Mouse (Mus musculus): ENCODE measurements around the gene Sstr5.
A peak's percentile ranks its signal among the peaks of the same experiment; 100 is the strongest.

Gene Sstr5

DNA sequence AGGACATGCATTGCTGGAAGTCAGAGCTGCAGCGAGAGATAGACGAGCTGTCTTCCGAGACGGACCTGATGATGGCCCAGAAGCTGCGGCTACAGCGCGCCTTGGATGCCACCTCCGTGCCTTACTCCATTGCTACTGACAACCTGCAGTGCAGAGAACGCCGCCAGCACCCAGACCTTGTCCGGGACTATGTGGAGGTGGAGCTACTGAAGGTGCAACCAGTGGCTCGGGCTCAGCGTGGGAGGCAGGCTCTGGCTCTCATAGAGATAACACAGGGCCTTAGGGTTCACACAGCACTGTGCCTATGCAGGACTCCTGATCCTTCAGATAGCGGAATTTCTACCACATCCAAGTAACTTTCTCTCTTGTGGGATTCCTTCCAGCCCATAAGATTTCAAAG lies 25.0 kb downstream of the Sstr5 start:
- DNase-seq: no peak

DNA sequence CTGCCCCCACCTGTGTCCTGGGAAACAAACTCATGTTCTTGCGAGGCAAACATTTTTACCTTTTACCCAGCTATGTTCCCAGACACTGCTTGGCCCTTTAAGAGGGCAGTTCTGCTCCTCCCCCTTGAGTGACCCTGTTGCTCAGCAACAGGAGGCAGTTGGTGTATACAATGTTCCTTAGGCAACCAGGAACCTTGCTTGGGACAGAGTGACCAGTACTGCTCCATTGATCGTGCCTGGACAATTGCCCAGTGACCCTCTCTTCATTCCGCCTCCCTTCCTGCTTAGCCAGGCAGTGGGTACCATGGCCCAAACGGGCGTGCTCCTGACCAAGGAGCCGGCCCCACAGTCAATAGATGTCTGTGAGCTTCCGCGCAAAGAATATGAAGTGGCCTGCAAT lies 25.7 kb downstream of the Sstr5 start:
- no peak for DNase-seq

GRCm38 (mm10) chr17:25469798-25470197 lies 27.3 kb downstream of the Sstr5 start:
- peak; percentile 40 for DNase-seq

GRCm38 (mm10) chr17:25468301-25468700 lies 28.8 kb downstream of the Sstr5 start:
- DNase-seq: no peak

GRCm38 (mm10) chr17:25467781-25468180 lies 29.3 kb downstream of the Sstr5 start:
- no peak for DNase-seq

DNA sequence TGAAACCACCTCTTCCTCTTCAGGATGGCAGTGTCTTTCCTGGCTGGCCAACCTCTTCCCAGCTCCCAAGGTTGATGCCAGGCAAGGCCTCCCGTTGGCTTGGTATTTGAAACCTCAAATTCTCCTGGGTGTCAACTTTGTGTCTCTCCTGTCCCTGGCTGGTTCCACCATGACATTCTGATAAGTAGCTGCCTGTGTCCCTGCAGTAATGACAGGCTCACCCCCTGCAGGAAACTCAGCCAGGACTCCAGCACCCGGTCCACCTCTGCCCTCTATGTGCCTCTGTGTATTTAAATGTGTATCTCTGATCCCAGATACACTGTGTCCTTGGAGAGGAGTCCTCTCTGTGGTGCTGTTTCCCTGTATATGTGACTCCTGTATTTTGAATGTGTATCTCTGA lies 30.8 kb downstream of the Sstr5 start:
- no peak for DNase-seq

GRCm38 (mm10) chr17:25464091-25464490 lies 33.0 kb downstream of the Sstr5 start:
- DNase-seq: no peak

DNA sequence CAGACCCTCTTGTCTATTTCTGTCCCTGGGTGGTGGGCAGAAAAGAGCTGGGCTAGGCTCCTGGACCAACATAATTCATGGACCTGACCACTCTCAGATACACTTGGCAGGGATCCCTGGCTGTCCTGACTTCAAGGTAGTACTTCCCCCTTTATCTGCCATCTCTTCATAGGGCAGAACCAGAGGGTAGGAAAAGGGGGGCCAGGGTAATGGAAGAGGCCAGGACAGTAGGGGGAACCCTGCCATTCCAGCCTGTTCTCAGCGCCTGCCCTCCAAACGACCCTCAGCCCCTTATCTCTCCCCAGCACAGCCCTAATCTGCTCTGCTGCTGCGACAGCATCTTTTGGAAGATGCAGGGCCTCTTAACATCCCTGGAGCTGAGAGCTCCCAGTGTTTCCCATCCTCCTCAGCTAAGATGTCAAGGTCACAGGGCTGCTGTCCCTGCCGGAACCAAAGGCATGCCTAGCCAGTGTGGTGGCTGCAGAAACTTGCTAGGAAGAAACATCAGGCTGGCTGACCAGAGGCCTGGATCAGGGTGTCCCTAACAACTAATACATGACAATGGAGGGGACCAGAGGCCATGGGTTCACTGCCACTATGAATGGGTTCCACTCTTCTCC lies 33.7 kb downstream of the Sstr5 start:
- DNase-seq: no peak

- DNase-seq: no peak
Observed at GRCm38 (mm10) chr17:25462236-25462875, 34.7 kb downstream of the Sstr5 start.

GRCm38 (mm10) chr17:25456540-25456939 lies 40.5 kb downstream of the Sstr5 start:
- peak; percentile 84 for DNase-seq

GRCm38 (mm10) chr17:25454272-25454671 lies 42.8 kb downstream of the Sstr5 start, which contains the start of gene Tekt4:
TSS of gene Tekt4 (plus strand) at chr17:25454615.
- DNase-seq: peak; percentile 72

- no peak for DNase-seq
Observed at GRCm38 (mm10) chr17:25452246-25452965, 44.7 kb downstream of the Sstr5 start.

DNA sequence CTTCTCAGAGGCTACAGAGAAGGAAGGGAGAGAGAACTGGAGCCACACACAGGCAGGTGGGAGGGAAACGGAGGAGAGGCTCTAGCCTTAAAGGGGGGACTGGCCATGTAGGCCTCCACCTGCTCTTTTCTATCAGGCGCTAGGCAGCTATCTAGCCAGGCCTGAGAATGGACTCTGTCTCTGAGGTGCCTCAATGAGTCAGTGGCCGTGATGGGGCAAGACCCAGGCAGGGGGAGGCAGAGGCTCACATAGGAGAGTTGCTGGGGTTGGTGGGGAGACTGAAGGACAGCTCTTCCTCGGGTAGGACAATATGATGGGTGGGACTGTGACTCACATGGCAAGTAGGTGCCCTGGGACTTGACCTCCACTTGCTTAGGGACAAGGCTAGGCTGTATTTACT lies 46.8 kb downstream of the Sstr5 start:
- no peak for DNase-seq

- DNase-seq: no peak
Observed at GRCm38 (mm10) chr17:25447865-25448264, 49.2 kb downstream of the Sstr5 start.

DNA sequence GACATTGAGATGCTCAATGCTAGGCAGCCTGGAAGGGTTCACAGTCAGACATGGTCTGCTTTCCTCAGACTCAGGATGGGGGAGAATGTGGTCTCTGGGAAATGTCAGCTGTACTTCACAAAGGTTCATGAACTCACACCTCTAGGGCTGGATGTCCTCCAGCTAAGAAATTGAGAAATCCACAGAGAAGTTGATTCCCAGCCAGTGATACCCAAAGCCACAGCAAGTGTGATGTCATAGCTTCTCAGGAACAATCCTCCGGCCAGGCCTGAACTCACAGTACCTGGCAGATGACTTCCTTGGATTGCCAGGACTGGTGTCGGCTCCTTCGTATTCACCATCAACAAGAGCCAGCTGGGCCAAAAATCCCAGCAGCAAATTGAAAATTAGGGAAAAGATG lies 51.2 kb downstream of the Sstr5 start:
- DNase-seq: no peak

DNA sequence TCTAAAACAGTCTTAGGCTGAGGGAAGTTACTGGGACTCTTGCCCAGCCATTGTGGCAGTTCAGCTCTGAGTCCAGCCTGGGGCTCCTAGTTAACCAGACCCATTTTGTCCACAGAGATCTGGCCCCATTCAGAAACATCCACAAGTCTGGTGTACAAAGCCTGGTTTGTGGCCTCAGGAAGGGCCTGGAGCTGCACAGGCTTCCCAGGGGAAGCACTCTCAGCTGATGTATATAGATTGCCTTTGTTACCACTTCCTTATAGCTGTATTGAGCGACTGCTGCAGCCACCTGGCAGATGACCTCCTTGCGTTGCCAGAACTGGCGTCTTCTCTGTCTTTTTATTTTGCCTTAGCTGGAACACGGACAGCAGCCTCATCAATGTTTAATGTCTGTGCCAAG lies 52.0 kb downstream of the Sstr5 start:
- DNase-seq: no peak

GRCm38 (mm10) chr17:25442889-25443288 lies 54.2 kb downstream of the Sstr5 start:
- no peak for DNase-seq

- no peak for DNase-seq
Observed at GRCm38 (mm10) chr17:25441417-25441816, 55.7 kb downstream of the Sstr5 start.

Data from layer of hippocampus, adult 9-11 months (tissue).